Mouse (Mus musculus) MEL (cell line): ENCODE measurements around the gene Naa38.

Experiments used
- CHD2 ChIP-seq: IDR thresholded peaks from 2 replicates; pipeline ENCODE4 v1.6.1; 2011; ENCODE audit warnings: low read length, improper control_type of control experiment
- POLR2A ChIP-seq, 2 experiments: IDR thresholded peaks; 2 replicates each; pipeline ENCODE4 v1.6.1; 2011 to 2012; ENCODE audit warnings: low read length in 2 of 2, mild to moderate bottlenecking in 2 of 2, control low read depth in 1 of 2, improper control_type of control experiment in 1 of 2, low read depth in 1 of 2, moderate library complexity in 1 of 2; ENCODE audit not compliant: control insufficient read depth in 1 of 2, insufficient read depth in 1 of 2, poor library complexity in 1 of 2
- TBP ChIP-seq: IDR thresholded peaks from 2 replicates; pipeline ENCODE4 v1.8.0; 2011; ENCODE audit warnings: low read depth, low read length, improper control_type of control experiment

DNA sequence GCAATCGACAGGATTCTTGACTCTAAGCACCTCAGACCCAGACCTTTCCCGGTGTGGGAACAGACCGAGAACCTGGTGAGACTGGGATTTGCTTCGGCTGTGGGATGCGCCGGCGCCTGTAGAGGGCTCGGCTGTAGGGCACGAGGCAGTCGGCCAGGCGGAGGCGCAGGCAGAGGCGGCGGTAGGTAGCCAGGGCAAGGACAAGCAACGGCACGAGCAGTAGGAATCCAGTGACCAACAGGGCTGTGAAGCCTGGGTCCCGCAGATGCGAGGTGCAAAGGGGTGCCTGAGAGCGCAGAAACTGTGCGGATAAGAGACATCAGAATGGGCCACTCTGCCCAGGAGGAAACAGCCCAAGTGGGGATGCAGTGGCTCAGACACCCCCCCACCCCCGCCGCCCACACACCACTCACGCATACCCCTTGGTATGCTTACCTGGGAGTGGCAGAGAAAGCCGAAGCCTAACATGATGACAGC, 2.3 kb downstream of the Naa38 start:
- TF ChIP-seq POLR2A (IDR thresholded peaks at IDR 0.05; ENCODE audit: control insufficient read depth in 1 of 2, insufficient read depth in 1 of 2, low read depth in 1 of 2, low read length in 2 of 2, poor library complexity in 1 of 2) (no peak), CHD2 (no peak), TBP (no peak)
